27 mouse cellular contexts compared by ENCODE assay signal in the genomic region with DNA sequence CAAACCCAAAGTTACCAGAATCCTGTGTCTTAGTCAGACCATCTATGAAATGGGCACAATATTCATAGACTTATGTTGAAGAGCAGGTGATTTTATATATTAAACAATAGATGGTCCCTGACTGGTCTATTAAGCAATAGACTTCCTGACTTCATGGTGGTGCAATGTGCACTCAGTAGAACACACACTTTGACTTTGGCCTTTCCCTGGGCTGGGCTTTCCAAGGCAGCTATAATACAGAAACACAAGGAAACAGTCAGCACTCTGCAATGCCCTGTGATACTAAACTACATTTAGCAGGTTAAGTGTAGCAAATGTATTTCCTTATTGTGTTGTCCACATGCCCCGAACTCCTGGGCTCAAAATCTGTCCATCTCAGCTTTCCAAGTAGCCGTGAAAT. TPM values are rescaled to one million over a fixed set of nuclear protein-coding genes. Genes with fewer than 3 reads are reported as not detected.
DNase-seq lines count a peak whose midpoint lies in the region; ATAC-seq and TF ChIP-seq lines count a peak whose summit lies in the region.
"Had no signal": no experiment of that assay in that cellular context is flagged by ENCODE, and none has a peak within 500 bp of the region (broad histone marks: within the 10 kb centered on the region; RNA-seq: fewer than 3 reads in every experiment).

No protein-coding gene starts in this region.

- 0 out of 2 replicates have a peak overlapping the region, but pooled peaks have one; percentile 10 for H3K27ac ChIP-seq in kidney, embryonic 15.5 days
- H3K27ac ChIP-seq in liver, embryonic 13.5 days = no peak overlapping the region
- H3K27ac ChIP-seq in small intestine, adult 2 months (ENCODE audit: insufficient read depth, low read depth, low read length) = peak overlapping the region; percentile 53
- H3K27ac ChIP-seq: embryonic facial prominence, embryonic 10.5 days; embryonic facial prominence, embryonic 15.5 days; forebrain, embryonic 12.5 days; hindbrain, embryonic 12.5 days; liver, embryonic 14.5 days; macrophage; midbrain, embryonic 15.5 days had no signal

- no peak for TF ChIP-seq POLR2A in small intestine, adult 2 months (IDR thresholded peaks at IDR 0.05; ENCODE audit: low read depth, low read length)

- no peaks in the 10 kb centered on the region for H3K36me3 ChIP-seq in kidney, embryonic 15.5 days
- H3K36me3 ChIP-seq in liver, embryonic 13.5 days = no peaks in the 10 kb centered on the region
- no peaks in the 10 kb centered on the region for H3K36me3 ChIP-seq in small intestine, adult 2 months (ENCODE audit: control insufficient read depth, insufficient read depth, low read length)
- H3K36me3 ChIP-seq: embryonic facial prominence, embryonic 10.5 days; embryonic facial prominence, embryonic 15.5 days; forebrain, embryonic 12.5 days; G1E; hindbrain, embryonic 12.5 days; midbrain, embryonic 15.5 days had no signal

- WGBS in kidney, embryonic 15.5 days = 77% methylated on average over 2 of the region's 2 CpGs
- 58% methylated on average over 2 of the region's 2 CpGs for WGBS in liver, embryonic 13.5 days (ENCODE audit: insufficient replicate concordance)
- 41% methylated on average over 2 of the region's 2 CpGs for WGBS in small intestine, adult 2 months

- H3K9ac ChIP-seq in kidney, embryonic 15.5 days = no peak overlapping the region
- no peak overlapping the region for H3K9ac ChIP-seq in liver, embryonic 13.5 days
- H3K9ac ChIP-seq: embryonic facial prominence, embryonic 15.5 days; forebrain, embryonic 12.5 days; forebrain, postnatal 0 days; hindbrain, embryonic 12.5 days; liver, embryonic 14.5 days; midbrain, embryonic 15.5 days had no signal

- H3K9me3 ChIP-seq in kidney, embryonic 15.5 days (replicated peaks) = no peaks in the 10 kb centered on the region
- no peaks in the 10 kb centered on the region for H3K9me3 ChIP-seq in liver, embryonic 13.5 days (replicated peaks)
- H3K9me3 ChIP-seq: embryonic facial prominence, embryonic 10.5 days; embryonic facial prominence, embryonic 15.5 days; forebrain, embryonic 12.5 days; G1E; hindbrain, embryonic 12.5 days; midbrain, embryonic 15.5 days had no signal

- ATAC-seq in kidney, embryonic 15.5 days (replicated peaks; ENCODE audit: low FRiP score) = no peak
- peak; percentile 50 for ATAC-seq in granulocyte monocyte progenitor cell, adult 5-6 weeks (replicated peaks; ENCODE audit: poor library complexity, severe bottlenecking)
- ATAC-seq in liver, embryonic 13.5 days (ENCODE audit: low read depth) = peak; percentile 68
- ATAC-seq: forebrain, postnatal 0 days; midbrain, embryonic 15.5 days had no signal

- intact Hi-C loops in heart, postnatal 14 days (cut with DNase I) = no loop called here

- no peaks in the 10 kb centered on the region for H3K27me3 ChIP-seq in kidney, embryonic 15.5 days
- H3K27me3 ChIP-seq in liver, embryonic 13.5 days = no peaks in the 10 kb centered on the region
- no peaks in the 10 kb centered on the region for H3K27me3 ChIP-seq in small intestine, adult 2 months (ENCODE audit: control insufficient read depth, insufficient read depth, low read length)
- H3K27me3 ChIP-seq: embryonic facial prominence, embryonic 15.5 days; forebrain, embryonic 12.5 days; hindbrain, embryonic 12.5 days; midbrain, embryonic 15.5 days; Patski had no signal

- no peak overlapping the region for H3K4me2 ChIP-seq in kidney, embryonic 15.5 days
- H3K4me2 ChIP-seq in liver, embryonic 13.5 days = no peak overlapping the region
- H3K4me2 ChIP-seq: embryonic facial prominence, embryonic 15.5 days; forebrain, embryonic 12.5 days; hindbrain, embryonic 12.5 days; midbrain, embryonic 15.5 days had no signal

- no peak overlapping the region for H3K4me3 ChIP-seq in kidney, embryonic 15.5 days (replicated peaks)
- no peak overlapping the region for H3K4me3 ChIP-seq in liver, embryonic 13.5 days (replicated peaks)
- no peak overlapping the region for H3K4me3 ChIP-seq in small intestine, adult 2 months (ENCODE audit: low read depth, low read length)
- H3K4me3 ChIP-seq: embryonic facial prominence, embryonic 10.5 days; embryonic facial prominence, embryonic 15.5 days; forebrain, embryonic 12.5 days; hindbrain, embryonic 12.5 days; midbrain, embryonic 15.5 days had no signal

- DNase-seq in kidney, postnatal 14 days = no peak
- DNase-seq in liver, embryonic 13.5 days = no peak
- no peak for DNase-seq in heart, postnatal 14 days
- DNase-seq in left cerebral cortex, adult 18-20 months (ENCODE audit: low spot score in 2 of 2) = no peak
- no peak for DNase-seq in thymus, postnatal 36 days
- DNase-seq: adrenal gland, postnatal 10 days; cerebellum, adult 8-10 months; cerebellum, postnatal 25 days; forebrain, postnatal 0 days; kidney, adult 18-20 months; kidney, postnatal 4 days; right cerebral cortex, postnatal 25 days; spleen, adult 18-20 months; thymus, postnatal 25 days had no signal

- H3K4me1 ChIP-seq in kidney, embryonic 15.5 days = peaks cover 26% of the 10 kb centered on the region
- H3K4me1 ChIP-seq in liver, embryonic 13.5 days (replicated peaks) = no peaks in the 10 kb centered on the region
- H3K4me1 ChIP-seq in small intestine, adult 2 months (ENCODE audit: control insufficient read depth, insufficient read depth, insufficient read length, low read length) = peaks cover 10% of the 10 kb centered on the region; the same call in 1 of the 2 replicates

- TF ChIP-seq CTCF in small intestine, adult 2 months (IDR thresholded peaks at IDR 0.05; ENCODE audit: extremely low read depth, insufficient read length, insufficient replicate concordance, low read depth, low read length) = no peak

RNA-seq across cellular contexts. Expression of gene Sowahb, which starts 59.4 kb away (rescaled TPM):
- polyA plus RNA-seq in kidney, embryonic 15.5 days (2015; fragmentation: Nextera tagmentation; extraction: Ambion mirVana) = 1.4 and 1.5 TPM in 2 replicates
- not detected in 2 replicates for total RNA-seq in granulocyte monocyte progenitor cell, adult 5-6 weeks (2014; fragmentation: Nextera tagmentation)
- not detected in 2 replicates for total RNA-seq in granulocyte monocyte progenitor cell, adult 5-6 weeks (2017)
- polyA plus RNA-seq in liver, embryonic 13.5 days (2015; fragmentation: Nextera tagmentation; extraction: Ambion mirVana) = 0.20 and 0.39 TPM in 2 replicates
- 15.4 and 33.6 TPM in 2 replicates for polyA plus RNA-seq in small intestine, adult 2 months (2012; rRNA removed)
- total RNA-seq in heart, postnatal 14 days (2021) = not detected
- total RNA-seq in left cerebral cortex, adult 18-20 months (2021) = 10 to 100 TPM; 25.1 to 29.8 TPM
- total RNA-seq: heart, postnatal 25 days had no signal
- polyA plus RNA-seq: G1E, macrophage had no signal

Comparison
In these comparisons a context has a peak if more than half of its experiments do, and no peak if none do; other contexts are left out.
1. RNA of gene Sowahb, which starts 59.4 kb away (total RNA-seq): 25.1 to 29.8 TPM in left cerebral cortex, adult 18-20 months; not detected in heart, postnatal 14 days and not detected in granulocyte monocyte progenitor cell, adult 5-6 weeks; every median in the first group is over 10 times any median in the second.